Mouse (Mus musculus): ENCODE data around the gene Panx1. TPM values are rescaled to one million over a fixed set of nuclear protein-coding genes. Genes with fewer than 3 reads are reported as not detected.

Panx1 gene
- polyA plus RNA-seq, 1 experiment from 2014 or later, result 24.0 TPM

DNA sequence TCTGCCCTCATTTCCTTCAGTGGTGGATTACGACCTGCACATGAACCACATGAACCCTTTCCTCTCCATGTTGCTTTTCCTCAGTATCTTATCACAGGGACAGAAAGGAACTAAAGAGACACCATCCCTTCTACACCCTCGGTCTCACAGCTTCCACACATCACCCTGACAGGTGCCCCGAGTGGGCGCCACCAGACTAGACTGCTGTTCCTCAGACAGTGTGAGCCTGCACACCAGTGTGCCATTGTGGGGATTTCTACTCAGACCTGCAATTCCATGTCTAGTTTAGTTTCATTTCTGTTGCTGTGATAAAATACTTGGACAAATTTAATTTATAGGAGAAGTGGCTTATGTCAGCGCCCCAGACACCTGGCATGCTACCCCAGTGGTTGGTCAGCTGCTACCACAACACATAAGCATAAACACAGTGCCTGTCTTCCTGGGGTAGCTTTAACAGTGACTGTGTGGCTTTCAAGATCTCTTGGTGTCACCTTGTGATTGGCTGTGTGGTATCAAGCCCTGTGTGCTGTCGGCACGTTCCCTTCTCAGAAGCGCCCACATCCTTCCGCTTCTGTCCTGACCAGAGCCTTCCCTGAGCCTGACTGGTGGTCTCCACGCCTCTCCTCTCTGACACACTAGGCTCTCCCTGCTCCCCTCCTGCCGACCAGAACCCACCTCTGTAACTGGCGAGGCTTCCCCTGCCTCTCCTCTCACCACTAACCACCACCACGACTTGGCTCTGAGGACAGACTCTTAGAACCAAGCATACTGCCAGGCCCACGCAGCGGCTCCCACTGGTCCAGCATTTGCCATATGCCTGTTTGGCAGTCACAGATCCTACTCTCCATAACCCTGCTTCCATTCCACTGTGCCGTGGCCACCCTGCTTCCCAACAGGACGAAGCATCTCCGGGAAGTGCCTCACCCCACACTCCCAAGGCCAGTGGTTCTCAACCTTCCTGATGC is 27.2 kb downstream of the Panx1 start:
- no peaks in the 10 kb centered on the region for H3K36me3 ChIP-seq (ENCODE audit: control insufficient read depth, insufficient read depth, low read length)
- 57% methylated on average over 18 of the region's 18 CpGs for WGBS
- H3K9ac ChIP-seq (ENCODE audit: low read depth, low read length), result peak overlapping the region; percentile 8
- ATAC-seq (replicated peaks; ENCODE audit: low FRiP score) (peak; percentile 59), DNase-seq (ENCODE audit: low spot score) (no peak)
- no peak overlapping the region for H3K4me3 ChIP-seq (ENCODE audit: low read depth, low read length)
- H3K9me3 ChIP-seq (ENCODE audit: control insufficient read depth, low read length), result no peaks in the 10 kb centered on the region
- no peak overlapping the region; the same call in 1 of the 2 replicates for H3K27ac ChIP-seq (ENCODE audit: low read depth, low read length)
- no peaks in the 10 kb centered on the region for H3K4me1 ChIP-seq (replicated peaks; ENCODE audit: control insufficient read depth, insufficient read depth, low read length)
- H3K27me3 ChIP-seq (replicated peaks; ENCODE audit: control insufficient read depth, insufficient read depth, low read length), result no peaks in the 10 kb centered on the region
- peak overlapping the region; percentile 22; the same call in 1 of the 2 replicates for H3K4me2 ChIP-seq

DNA sequence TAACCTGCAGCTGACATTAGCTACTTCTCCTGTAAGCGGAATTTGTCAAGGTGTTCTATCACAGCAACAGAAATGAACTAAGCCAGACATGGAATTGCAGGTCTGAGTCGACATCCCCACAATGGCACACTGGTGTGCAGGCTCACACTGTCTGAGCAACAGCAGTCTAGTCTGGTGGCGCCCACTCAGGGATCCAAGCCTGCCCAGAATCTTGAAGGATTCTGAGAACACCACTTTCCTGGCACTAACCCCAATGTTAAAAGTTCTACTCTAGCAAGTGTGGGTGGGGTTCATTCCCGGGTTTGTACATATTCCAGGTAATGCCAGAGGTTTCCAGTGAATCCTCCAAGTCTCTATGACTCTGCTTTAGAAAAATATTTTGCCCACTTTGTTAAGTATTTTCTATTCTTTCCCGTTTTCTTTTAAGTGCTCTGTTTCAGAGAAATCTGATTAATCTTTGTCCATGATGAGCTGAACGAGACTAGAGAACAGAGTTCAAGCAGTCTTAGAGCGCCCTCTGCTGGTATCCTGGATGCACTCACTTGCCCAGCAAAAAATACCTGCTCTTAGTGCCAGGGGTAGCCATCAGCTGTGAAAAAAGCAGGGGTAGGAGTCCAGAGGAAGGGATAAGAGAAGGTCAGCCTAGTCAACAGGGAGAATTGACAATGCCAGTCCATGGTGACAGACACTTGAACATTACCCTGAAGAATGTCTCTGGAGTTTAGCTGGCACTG is 29.9 kb downstream of the Panx1 start:
- H3K4me3 ChIP-seq (ENCODE audit: low read depth, low read length), result no peak overlapping the region
- no peak overlapping the region for H3K27ac ChIP-seq (ENCODE audit: low read depth, low read length)
- ATAC-seq (replicated peaks; ENCODE audit: low FRiP score), result no peak
- no peaks in the 10 kb centered on the region for H3K4me1 ChIP-seq (replicated peaks; ENCODE audit: control insufficient read depth, insufficient read depth, low read length)
- H3K4me2 ChIP-seq, result no peak overlapping the region
- H3K36me3 ChIP-seq (ENCODE audit: control insufficient read depth, insufficient read depth, low read length), result no peaks in the 10 kb centered on the region
- no peaks in the 10 kb centered on the region for H3K9me3 ChIP-seq (ENCODE audit: control insufficient read depth, low read length)
- H3K27me3 ChIP-seq (replicated peaks; ENCODE audit: control insufficient read depth, insufficient read depth, low read length), result no peaks in the 10 kb centered on the region
- 53% methylated on average over 7 of the region's 7 CpGs for WGBS
- no peak overlapping the region for H3K9ac ChIP-seq (ENCODE audit: low read depth, low read length)
- DNase-seq (ENCODE audit: low spot score), result no peak

DNA sequence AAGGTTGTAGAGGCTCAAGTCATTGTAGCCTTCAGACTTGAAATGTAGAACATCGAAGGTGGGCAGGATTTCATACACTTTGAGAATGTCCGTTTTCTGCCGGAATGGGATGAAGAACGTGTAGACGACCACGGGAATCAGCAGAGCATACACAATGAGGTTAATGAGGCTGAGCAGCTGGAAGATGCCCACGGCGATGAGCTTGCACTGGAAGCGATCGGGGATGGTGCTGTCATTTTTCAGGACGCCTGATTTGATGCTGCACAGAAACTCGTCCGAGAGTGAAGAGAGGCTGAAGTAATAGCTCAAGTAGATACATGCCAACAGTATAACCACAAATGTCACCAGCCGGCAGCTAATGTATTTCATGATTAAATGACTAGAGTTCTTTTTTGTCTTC is 37.7 kb downstream of the Panx1 start:
- H3K27me3 ChIP-seq (replicated peaks; ENCODE audit: control insufficient read depth, insufficient read depth, low read length), result no peaks in the 10 kb centered on the region
- peaks cover 6% of the 10 kb centered on the region; the same call in 1 of the 2 replicates for H3K36me3 ChIP-seq (ENCODE audit: control insufficient read depth, insufficient read depth, low read length)
- no peaks in the 10 kb centered on the region for H3K9me3 ChIP-seq (ENCODE audit: control insufficient read depth, low read length)
- no peak overlapping the region for H3K4me2 ChIP-seq
- no peaks in the 10 kb centered on the region for H3K4me1 ChIP-seq (replicated peaks; ENCODE audit: control insufficient read depth, insufficient read depth, low read length)
- WGBS, result 89% methylated on average over 14 of the region's 14 CpGs
- H3K9ac ChIP-seq (ENCODE audit: low read depth, low read length), result no peak overlapping the region
- DNase-seq (ENCODE audit: low spot score), result no peak
- no peak overlapping the region for H3K4me3 ChIP-seq (ENCODE audit: low read depth, low read length)
- ATAC-seq (replicated peaks; ENCODE audit: low FRiP score), result no peak
- H3K27ac ChIP-seq (ENCODE audit: low read depth, low read length), result no peak overlapping the region

DNA sequence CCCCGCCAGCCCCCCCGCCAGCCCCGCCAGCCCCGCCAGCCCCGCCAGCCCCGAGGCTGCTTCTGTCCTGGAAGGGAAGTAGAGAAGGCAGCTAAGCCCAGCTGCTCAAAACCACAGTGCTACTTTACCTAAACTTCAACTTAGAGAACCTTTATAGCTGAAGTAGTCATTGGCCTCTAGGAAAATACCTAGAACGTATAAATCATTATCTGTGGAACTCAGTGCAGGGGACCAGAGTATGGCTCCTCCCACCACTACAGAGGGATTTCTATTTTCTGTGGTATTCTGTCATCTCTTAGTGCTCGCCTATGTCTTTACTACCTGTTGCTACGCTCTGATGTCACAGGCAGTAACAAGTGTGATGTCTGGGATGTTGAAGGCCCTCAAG is 41.0 kb downstream of the Panx1 start:
- DNase-seq (ENCODE audit: low spot score), result no peak

DNA sequence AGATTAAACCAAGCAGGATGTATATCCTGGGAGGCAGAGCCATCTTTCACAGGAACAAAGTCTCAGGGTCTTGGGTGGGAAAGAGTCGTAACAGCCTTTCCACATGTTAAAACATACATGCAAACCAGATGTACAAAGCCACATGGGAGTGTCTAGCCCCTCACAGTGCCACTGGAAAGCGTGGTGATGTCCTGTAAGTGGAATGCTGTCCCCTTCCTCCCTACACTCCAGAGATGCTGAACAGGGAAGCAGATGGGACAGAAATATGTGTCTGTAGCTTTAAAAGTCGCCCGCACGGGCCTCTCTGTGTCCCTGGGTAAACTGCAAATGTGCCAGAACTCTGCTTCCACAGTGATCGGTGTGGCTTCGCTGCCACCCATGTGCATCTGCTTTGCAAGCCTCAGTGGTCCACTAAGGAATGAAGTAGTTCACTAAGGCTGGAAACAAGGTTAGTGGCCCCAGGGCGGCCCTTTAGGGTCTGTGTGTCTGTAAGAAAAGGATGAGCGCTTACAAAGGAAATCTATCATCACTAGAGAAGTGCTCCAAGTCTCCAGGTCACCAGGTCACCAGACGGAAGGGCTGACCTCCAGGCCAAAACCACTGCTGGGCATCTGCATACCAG is 41.5 kb downstream of the Panx1 start:
- no peaks in the 10 kb centered on the region for H3K27me3 ChIP-seq (replicated peaks; ENCODE audit: control insufficient read depth, insufficient read depth, low read length)
- no peak overlapping the region for H3K4me3 ChIP-seq (ENCODE audit: low read depth, low read length)
- H3K4me2 ChIP-seq, result no peak overlapping the region
- no peak overlapping the region for H3K9ac ChIP-seq (ENCODE audit: low read depth, low read length)
- H3K36me3 ChIP-seq (ENCODE audit: control insufficient read depth, insufficient read depth, low read length), result peaks cover 6% of the 10 kb centered on the region; the same call in 1 of the 2 replicates
- DNase-seq (ENCODE audit: low spot score), result no peak
- no peak overlapping the region for H3K27ac ChIP-seq (ENCODE audit: low read depth, low read length)
- ATAC-seq (replicated peaks; ENCODE audit: low FRiP score), result no peak
- H3K9me3 ChIP-seq (ENCODE audit: control insufficient read depth, low read length), result no peaks in the 10 kb centered on the region
- 74% methylated on average over 10 of the region's 10 CpGs for WGBS
- H3K4me1 ChIP-seq (replicated peaks; ENCODE audit: control insufficient read depth, insufficient read depth, low read length), result no peaks in the 10 kb centered on the region

More for the DNA sequence above, 41.0 kb downstream of the Panx1 start:
- no peaks in the 10 kb centered on the region for H3K9me3 ChIP-seq (ENCODE audit: control insufficient read depth, low read length)
- H3K27ac ChIP-seq (ENCODE audit: low read depth, low read length), result no peak overlapping the region
- H3K36me3 ChIP-seq (ENCODE audit: control insufficient read depth, insufficient read depth, low read length), result peaks cover 6% of the 10 kb centered on the region; the same call in 1 of the 2 replicates
- H3K9ac ChIP-seq (ENCODE audit: low read depth, low read length), result no peak overlapping the region
- H3K4me1 ChIP-seq (replicated peaks; ENCODE audit: control insufficient read depth, insufficient read depth, low read length), result no peaks in the 10 kb centered on the region
- H3K27me3 ChIP-seq (replicated peaks; ENCODE audit: control insufficient read depth, insufficient read depth, low read length), result no peaks in the 10 kb centered on the region
- no peak overlapping the region for H3K4me2 ChIP-seq
- no peak for ATAC-seq (replicated peaks; ENCODE audit: low FRiP score)
- 60% methylated on average over 9 of the region's 9 CpGs for WGBS
- no peak overlapping the region for H3K4me3 ChIP-seq (ENCODE audit: low read depth, low read length)

DNA sequence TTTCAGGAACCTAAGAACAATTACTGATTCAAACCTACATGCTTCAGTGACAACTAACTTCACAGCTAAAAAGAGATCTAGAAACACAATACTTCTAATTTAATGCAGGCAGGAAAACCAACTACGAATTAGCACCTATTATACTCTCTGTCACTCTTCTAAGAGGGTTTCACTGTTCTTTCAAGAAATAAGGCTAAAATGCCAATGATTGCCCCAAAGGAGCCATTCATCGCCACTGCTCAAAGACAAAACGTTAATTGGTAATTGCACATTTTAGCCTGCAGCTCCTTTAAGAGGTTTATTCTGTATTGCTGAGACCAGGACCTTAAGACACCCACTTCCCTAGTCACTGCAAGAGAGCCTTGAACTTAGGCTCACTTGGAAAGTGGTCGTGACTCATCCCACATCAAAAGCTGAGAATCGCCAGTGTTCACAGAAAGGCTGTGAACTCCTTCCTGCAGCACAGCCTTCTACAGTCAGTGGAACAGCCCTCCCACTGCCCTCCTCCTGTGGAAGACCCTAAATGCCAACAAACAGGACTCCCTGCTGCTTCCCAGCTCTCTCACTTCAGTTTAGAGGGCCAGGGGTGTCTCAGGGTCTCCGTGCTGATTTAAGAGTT is 42.2 kb downstream of the Panx1 start:
- DNase-seq (ENCODE audit: low spot score) (no peak), ATAC-seq (replicated peaks; ENCODE audit: low FRiP score) (no peak)
- Histone ChIP-seq H3K27ac (ENCODE audit: low read depth, low read length) (no peak overlapping the region), H3K36me3 (ENCODE audit: control insufficient read depth, insufficient read depth, low read length) (peaks cover 6% of the 10 kb centered on the region; the same call in 1 of the 2 replicates), H3K4me3 (ENCODE audit: low read depth, low read length) (no peak overlapping the region), H3K27me3 (replicated peaks; ENCODE audit: control insufficient read depth, insufficient read depth, low read length) (no peaks in the 10 kb centered on the region), H3K4me1 (replicated peaks; ENCODE audit: control insufficient read depth, insufficient read depth, low read length) (no peaks in the 10 kb centered on the region), H3K4me2 (no peak overlapping the region), H3K9ac (ENCODE audit: low read depth, low read length) (no peak overlapping the region), H3K9me3 (ENCODE audit: control insufficient read depth, low read length) (no peaks in the 10 kb centered on the region)
- WGBS, result 64% methylated on average over 6 of the region's 6 CpGs

DNA sequence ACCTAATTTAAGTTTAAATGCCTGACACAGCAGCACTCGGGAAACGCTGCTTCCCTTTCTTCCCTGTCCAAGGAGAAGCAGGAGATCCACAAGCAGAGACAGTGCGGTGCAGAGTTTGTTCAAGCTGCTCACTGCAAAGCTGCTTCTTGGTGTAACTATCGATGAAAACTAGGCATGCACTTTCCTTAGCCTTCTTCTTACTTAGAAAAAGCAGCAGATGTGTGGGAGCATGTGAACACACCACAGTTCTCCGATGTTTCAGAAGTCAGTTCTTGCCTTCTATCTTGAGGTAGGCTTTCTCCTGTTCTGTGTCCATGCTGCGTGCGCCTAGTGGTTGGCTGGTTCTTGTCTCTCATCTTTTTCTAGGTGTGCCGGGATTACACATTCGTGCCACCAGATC is 46.5 kb downstream of the Panx1 start:
- Histone ChIP-seq H3K4me3 (ENCODE audit: low read depth, low read length) (no peak overlapping the region), H3K27me3 (replicated peaks; ENCODE audit: control insufficient read depth, insufficient read depth, low read length) (no peaks in the 10 kb centered on the region), H3K9me3 (ENCODE audit: control insufficient read depth, low read length) (no peaks in the 10 kb centered on the region), H3K27ac (ENCODE audit: low read depth, low read length) (no peak overlapping the region), H3K4me1 (replicated peaks; ENCODE audit: control insufficient read depth, insufficient read depth, low read length) (no peaks in the 10 kb centered on the region), H3K36me3 (ENCODE audit: control insufficient read depth, insufficient read depth, low read length) (no peaks in the 10 kb centered on the region), H3K4me2 (no peak overlapping the region), H3K9ac (ENCODE audit: low read depth, low read length) (no peak overlapping the region)
- ATAC-seq (replicated peaks; ENCODE audit: low FRiP score) (no peak), DNase-seq (ENCODE audit: low spot score) (no peak)
- 83% methylated on average over 9 of the region's 9 CpGs for WGBS
